Mouse (Mus musculus) midbrain, embryonic 14.5 days (tissue): ENCODE measurements around the gene Klf4. TPM values are rescaled to one million over a fixed set of nuclear protein-coding genes. Genes with fewer than 3 reads are reported as not detected.
A peak's percentile ranks its signal among the peaks of the same experiment; 100 is the strongest.

Experiments used
- ATAC-seq: fragments of 200-750 bp; cut with Nextera tagmentation; 2 replicates; pipeline ENCODE4 v1.8.0; 2017; ENCODE audit warnings: moderate number of reproducible peaks, moderate library complexity; ENCODE audit not compliant: low FRiP score, low TSS enrichment
- DNase-seq: peaks from one replicate; pipeline ENCODE4 v3.0.0-alpha.2; 2015
- H3K27ac ChIP-seq: fragments of 300-500 bp; sonication (generic); replicated peaks from 2 replicates; pipeline ENCODE4 v1.5.1; 2014; ENCODE audit warnings: mild to moderate bottlenecking, low read depth, low read length, moderate library complexity
- H3K27me3 ChIP-seq: fragments of 300-500 bp; sonication (generic); 2 replicates; pipeline ENCODE4 v1.6.1; 2014; ENCODE audit warnings: low read length, control low read depth, mixed read lengths; ENCODE audit not compliant: control insufficient read depth, insufficient read depth
- H3K36me3 ChIP-seq: fragments of 300-500 bp; sonication (generic); 2 replicates; pipeline ENCODE4 v1.6.1; 2014; ENCODE audit warnings: low read length, control low read depth; ENCODE audit not compliant: control insufficient read depth, insufficient read depth
- H3K4me1 ChIP-seq: fragments of 300-500 bp; sonication (generic); 2 replicates; pipeline ENCODE4 v1.6.1; 2014; ENCODE audit warnings: mild to moderate bottlenecking, antibody characterized with exemption, low read length, control low read depth; ENCODE audit not compliant: control insufficient read depth, insufficient read depth
- H3K4me2 ChIP-seq: fragments of 300-500 bp; sonication (generic); 2 replicates; pipeline ENCODE4 v1.6.1; 2014; ENCODE audit warnings: mild to moderate bottlenecking, low read length, moderate library complexity
- H3K4me3 ChIP-seq: fragments of 300-500 bp; sonication (generic); replicated peaks from 2 replicates; pipeline ENCODE4 v1.5.1; 2014; ENCODE audit warnings: low read depth, low read length
- H3K9ac ChIP-seq: fragments of 300-500 bp; sonication (generic); replicated peaks from 2 replicates; pipeline ENCODE4 v1.6.1; 2014; ENCODE audit warnings: mild to moderate bottlenecking, low read length, moderate library complexity
- H3K9me3 ChIP-seq: fragments of 300-500 bp; sonication (generic); 2 replicates; pipeline ENCODE4 v1.6.1; 2016; ENCODE audit warnings: low read length, control low read depth, mixed read lengths; ENCODE audit not compliant: control insufficient read depth
- WGBS: fragments of 180-500 bp; shearing (Covaris S2); extraction: QIAGEN DNeasy Blood & Tissue Kit; methylation state at CpG from one replicate; pipeline ENCODE4 v1.1.7; 2014; 5-methylcytosine and 5-hydroxymethylcytosine counted together
- polyA plus RNA-seq: library from polyadenylated mRNA; unstranded; fragments of >200 nt; fragmentation: Nextera tagmentation; extraction: Ambion mirVana; gene quantifications from 2 replicates; pipeline ENCODE4 v1.2.1, GENCODE M21; 2014

Klf4 gene
- polyA plus RNA-seq, 1 experiment from 2014 or later, result 2.2 TPM

DNA sequence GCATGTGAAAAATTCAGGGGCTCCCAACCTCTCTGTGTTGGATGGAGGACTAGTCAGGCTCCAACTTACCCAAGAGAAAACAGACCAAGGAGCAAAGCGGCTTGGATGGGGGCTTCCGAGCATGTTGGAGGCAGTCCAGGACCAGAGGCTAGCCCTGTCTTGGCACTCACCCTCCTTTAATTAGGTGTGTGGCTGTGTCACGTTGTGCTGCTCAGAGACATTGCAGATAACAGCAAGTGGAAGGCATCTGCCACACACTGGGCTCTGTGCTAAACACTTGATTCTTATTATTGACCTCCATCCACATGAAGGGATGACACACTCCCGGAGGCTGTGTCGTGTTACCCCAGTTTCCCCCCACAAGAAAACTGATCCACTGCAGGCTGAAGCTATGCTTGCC is 53.9 kb downstream of the Klf4 start:
- Histone ChIP-seq H3K9me3 (no peaks in the 10 kb centered on the region), H3K36me3 (no peaks in the 10 kb centered on the region), H3K9ac (no peak overlapping the region), H3K4me1 (no peaks in the 10 kb centered on the region; the same call in 1 of the 2 replicates), H3K4me3 (no peak overlapping the region), H3K27me3 (no peaks in the 10 kb centered on the region), H3K4me2 (no peak overlapping the region), H3K27ac (no peak overlapping the region)
- DNase-seq (no peak), ATAC-seq (no peak)
- WGBS, result 66% methylated on average over 5 of the region's 5 CpGs

DNA sequence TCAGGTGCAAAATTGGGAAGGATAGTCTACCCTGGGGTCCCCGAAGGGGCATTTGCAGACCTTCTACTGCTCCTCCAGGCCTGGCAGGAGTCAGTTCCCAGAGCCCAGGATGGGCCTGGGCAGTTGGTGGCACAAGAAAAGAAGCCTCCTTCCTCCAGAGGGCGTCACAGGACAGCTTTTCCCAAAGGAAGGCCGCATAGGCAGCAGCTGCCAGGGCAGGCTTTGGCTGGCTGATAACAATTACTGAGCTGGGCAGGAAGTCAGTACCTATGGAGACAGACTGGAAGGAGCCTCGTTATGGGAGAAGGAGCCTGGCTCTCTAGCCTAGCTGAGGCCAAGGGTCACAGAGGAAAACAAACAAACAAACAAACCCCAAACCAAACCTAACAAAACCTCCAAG is 54.3 kb downstream of the Klf4 start:
- WGBS, result 40% methylated on average over 4 of the region's 4 CpGs
- ATAC-seq, result no peak

DNA sequence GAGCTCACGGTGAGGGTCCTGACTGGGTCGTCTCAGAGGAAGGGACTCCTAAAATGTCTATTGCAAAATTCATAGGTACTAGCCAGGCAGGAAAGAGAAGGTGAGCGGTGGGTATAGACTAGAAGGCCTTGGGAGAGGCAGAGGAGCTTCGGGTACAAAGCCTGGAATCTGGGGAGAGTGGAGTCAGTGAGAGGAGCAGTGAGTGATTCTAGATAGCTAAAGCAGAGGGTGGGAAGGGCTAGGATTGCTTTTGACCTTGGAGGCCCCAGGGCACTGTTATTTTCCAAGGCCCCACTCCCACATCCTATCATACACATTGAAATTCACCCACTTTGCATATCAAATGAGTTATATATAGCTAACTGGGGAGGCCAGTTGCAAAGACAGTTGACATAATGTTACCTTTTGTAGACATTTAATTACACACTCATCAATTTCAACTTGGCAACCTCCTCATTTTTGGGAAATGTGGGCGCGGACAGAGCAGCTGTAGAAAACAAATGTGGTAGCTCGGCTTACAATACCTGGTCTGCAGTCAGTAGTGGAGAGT is 55.0 kb downstream of the Klf4 start:
- no peak overlapping the region for H3K4me3 ChIP-seq
- no peak overlapping the region for H3K4me2 ChIP-seq
- H3K27me3 ChIP-seq, result no peaks in the 10 kb centered on the region
- H3K36me3 ChIP-seq, result no peaks in the 10 kb centered on the region
- no peak overlapping the region for H3K27ac ChIP-seq
- 85% methylated on average over 7 of the region's 7 CpGs for WGBS
- H3K9ac ChIP-seq, result no peak overlapping the region
- H3K9me3 ChIP-seq, result no peaks in the 10 kb centered on the region
- DNase-seq (no peak), ATAC-seq (no peak)
- no peaks in the 10 kb centered on the region; the same call in 1 of the 2 replicates for H3K4me1 ChIP-seq

More for the DNA sequence above, 54.3 kb downstream of the Klf4 start:
- Histone ChIP-seq H3K27ac (no peak overlapping the region), H3K4me1 (no peaks in the 10 kb centered on the region; the same call in 1 of the 2 replicates), H3K27me3 (no peaks in the 10 kb centered on the region), H3K9me3 (no peaks in the 10 kb centered on the region), H3K4me3 (no peak overlapping the region), H3K36me3 (no peaks in the 10 kb centered on the region), H3K4me2 (no peak overlapping the region), H3K9ac (no peak overlapping the region)
- DNase-seq, result peak; percentile 56

Other genes with a start within 250 kb of the Klf4 start
- gene Rad23b, start 182.4 kb downstream of the Klf4 start, polyA plus RNA-seq, result 82.0 and 83.9 TPM in 2 replicates